Mouse (Mus musculus): ENCODE results near the gene Lcp1. TPM values are rescaled to one million over a fixed set of nuclear protein-coding genes. Genes with fewer than 3 reads are reported as not detected.
A peak's percentile ranks its signal among the peaks of the same experiment; 100 is the strongest.

Lcp1 gene
- total RNA-seq, 2 experiments from 2014 or later = 17.9 to 18.3 TPM

DNA sequence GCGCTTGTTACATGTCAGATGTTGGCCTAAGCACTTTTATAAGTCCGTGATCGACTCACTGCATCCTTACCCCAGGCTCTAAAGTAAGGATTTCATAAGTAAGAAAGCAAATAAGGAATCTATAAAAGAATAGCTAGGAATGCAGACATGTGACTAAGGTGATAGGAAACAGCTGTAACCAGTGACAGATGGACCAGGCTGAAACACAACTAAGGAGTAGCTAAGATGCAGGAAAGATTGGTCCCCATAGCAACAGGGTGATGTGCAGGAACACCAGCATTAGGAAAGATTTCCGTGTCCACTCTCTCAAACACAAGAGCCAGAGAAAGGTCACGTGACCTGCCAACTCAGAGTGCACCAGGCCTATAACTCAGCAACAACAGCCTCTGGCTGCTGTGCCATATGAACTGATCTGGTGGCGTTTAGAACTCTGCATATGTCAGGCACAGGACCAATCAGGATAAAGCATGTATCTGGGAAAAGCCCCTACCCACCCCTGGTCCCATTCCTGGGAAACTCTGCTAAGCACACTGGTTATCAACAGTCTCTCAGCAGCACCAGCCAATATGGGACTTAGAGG is 77.8 kb downstream of the Lcp1 start:
- no peak for DNase-seq

- DNase-seq = no peak
Observed at GRCm38 (mm10) chr14:75213752-75214151, 82.9 kb downstream of the Lcp1 start.

DNA sequence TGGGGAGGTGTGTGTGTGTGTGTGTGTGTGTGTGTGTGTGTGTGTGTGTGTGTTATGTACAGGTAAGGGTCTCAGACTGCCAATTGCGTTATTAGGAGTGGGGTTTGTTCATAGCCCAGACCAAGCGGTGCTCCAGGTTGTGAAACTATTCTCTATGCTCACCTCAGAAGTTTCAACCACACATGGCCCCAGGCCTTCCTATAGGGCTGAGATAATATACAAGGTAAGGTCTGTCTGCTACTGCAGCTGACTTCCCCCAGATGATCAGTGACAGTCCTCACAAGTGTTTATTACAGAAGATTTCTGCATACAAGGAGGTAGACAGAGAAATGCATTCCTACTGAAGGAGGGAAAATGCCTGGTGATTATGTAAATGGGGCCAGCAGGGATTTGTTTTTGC is 87.9 kb downstream of the Lcp1 start:
- DNase-seq = no peak

- no peak for DNase-seq
Observed at GRCm38 (mm10) chr14:75219250-75219913, 88.5 kb downstream of the Lcp1 start.

GRCm38 (mm10) chr14:75222386-75222785 is 91.5 kb downstream of the Lcp1 start:
- DNase-seq = no peak

DNA sequence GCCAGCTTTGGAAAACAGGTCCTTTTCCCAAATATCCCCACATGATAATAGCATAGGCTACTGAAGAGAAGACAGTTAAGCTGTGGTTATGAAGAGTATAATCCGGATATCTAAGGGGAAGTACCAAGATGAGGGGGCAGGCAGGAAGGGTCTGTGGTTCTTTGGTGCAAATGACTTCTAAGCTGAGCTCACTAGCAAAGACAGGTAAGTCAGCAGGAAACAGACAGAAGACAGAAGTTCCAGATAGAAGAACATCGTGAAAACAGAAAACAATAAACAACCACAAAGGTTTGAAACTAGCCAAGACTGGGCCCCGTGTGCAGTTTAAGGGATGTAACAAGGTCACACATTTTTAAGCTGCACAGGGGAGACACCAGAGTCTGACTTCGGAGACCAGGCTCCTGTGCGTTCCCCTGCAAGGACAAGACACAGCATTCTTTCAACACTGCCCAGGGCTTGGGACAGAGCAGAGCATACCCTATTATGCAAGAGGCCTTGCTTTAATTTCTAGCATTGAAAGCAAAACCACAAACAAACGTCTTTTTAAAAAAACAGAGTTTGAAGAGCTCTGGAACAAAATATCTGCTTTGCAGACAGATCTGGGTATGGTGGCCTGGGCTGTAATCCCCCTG is 96.7 kb downstream of the Lcp1 start:
- DNase-seq = no peak

- peak; percentile 12 for DNase-seq
Observed at GRCm38 (mm10) chr14:75229834-75230233, 98.9 kb downstream of the Lcp1 start.

- no peak for DNase-seq
Observed at GRCm38 (mm10) chr14:75233070-75233469, 102.2 kb downstream of the Lcp1 start.

DNA sequence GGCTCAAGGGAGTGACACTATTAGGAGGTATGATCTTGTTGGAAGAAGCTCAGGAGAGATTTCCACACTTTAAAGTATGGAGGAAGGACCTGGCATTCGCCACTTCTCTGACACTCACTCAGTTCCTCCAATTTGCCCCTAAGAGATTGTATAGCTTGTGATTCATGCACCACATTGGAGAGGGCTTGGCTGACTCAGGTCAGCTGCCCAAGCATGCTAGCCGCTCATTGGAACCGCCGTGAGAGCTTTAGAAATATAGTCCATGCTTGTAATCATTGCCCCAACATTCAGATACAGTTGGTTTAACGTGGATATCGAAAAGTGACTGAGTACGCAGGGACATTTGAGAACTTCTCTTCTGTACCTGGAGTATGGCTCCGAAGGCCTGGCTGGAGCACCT is 104.7 kb downstream of the Lcp1 start:
- no peak for DNase-seq

GRCm38 (mm10) chr14:75235955-75236635 is 105.2 kb downstream of the Lcp1 start:
- DNase-seq = no peak

DNA sequence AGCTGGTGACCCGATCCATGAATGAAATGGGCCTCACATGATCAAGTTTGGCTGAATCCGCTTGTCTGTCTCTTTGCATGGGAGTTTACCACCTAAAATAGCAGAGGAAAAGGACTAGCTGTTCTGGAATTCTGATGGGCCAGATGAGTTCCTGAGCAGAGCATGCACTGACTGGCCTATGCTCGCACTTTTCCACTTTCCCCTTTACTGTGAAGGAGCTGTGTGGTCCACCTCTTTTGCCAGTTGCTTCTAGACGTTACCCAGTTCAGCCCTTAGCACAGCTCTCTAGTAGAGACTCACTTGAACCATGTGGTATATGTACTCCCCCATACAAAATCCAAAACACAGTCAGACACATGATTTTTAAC is 105.7 kb downstream of the Lcp1 start:
- DNase-seq = no peak

GRCm38 (mm10) chr14:75237096-75237495 is 106.2 kb downstream of the Lcp1 start:
- DNase-seq = no peak

- DNase-seq = no peak
Observed at GRCm38 (mm10) chr14:75238054-75238692, 107.3 kb downstream of the Lcp1 start.

GRCm38 (mm10) chr14:75242087-75242486 is 111.2 kb downstream of the Lcp1 start, which contains the start of gene Cpb2:
Gene Cpb2 (plus strand): TSS chr14:75242287.
- DNase-seq = no peak

DNA sequence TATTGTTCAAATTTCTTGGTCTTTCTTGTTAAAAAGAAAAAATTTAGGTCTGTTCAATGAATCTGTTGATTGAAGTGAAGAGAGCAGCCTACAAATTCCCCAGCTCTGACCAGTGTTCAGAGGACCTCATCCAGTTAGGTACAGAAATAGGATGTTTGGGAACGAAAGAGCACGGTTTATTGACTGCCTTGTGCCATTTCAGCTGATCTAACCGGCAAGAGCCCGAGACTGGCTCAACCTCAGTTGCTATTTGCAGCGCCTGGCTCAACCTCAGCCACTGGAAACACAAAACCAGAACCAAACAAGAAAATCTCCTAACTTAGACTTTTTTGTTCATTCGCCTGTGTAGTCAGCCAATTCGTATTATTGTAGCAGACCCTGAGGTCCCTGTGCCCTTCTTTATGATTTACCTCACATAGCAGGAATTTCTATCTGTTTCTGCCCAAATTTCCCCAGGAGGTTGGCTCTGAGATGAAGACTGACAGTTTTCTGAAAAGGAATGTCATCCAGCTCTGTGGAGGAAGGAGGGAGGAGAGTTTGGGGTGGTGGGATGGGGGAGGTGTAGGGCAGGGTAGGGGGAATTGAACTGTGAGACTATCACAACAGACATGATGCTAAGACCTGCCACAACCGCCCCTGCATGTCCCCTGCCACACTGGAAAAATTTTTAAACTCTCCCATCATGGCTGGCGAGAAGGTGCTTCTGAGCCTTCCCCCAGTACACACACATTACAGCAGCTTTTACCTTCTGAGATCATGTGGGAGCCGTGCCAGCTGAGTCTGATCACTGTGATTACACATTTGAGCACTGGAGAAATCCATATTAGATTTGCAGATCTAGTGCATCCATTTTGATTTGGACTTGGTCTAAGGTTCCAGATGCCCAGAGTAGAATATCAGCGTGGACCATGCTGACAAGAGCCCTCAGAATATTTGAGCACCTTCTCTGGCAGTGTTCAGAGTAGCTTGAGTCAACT is 115.4 kb downstream of the Lcp1 start:
- DNase-seq = no peak

GRCm38 (mm10) chr14:75250432-75250831 is 119.5 kb downstream of the Lcp1 start:
- no peak for DNase-seq

DNA sequence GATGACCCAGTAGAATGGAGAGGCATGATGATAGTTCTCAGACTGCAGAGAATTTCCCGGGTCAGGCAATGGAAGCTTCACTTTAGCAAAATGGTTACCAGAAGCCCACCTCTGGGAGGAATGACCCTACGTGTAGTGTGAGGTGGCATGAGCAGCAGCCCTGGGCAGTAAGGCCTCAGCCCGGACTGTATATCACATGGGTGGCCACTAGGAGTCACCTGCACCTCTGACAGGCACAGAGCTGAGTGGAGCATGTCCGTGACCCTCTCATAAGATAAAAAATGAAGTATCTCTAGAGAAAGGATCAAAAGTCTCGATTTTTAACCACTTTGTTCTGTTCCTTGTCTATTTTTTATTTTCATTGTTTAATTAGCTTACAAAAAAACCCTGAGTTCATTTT is 125.6 kb downstream of the Lcp1 start:
- DNase-seq = peak; percentile 27

- no peak for DNase-seq
Observed at GRCm38 (mm10) chr14:75269531-75269930, 138.6 kb downstream of the Lcp1 start.

- no peak for DNase-seq
Observed at GRCm38 (mm10) chr14:75279716-75280115, 148.8 kb downstream of the Lcp1 start.

DNA sequence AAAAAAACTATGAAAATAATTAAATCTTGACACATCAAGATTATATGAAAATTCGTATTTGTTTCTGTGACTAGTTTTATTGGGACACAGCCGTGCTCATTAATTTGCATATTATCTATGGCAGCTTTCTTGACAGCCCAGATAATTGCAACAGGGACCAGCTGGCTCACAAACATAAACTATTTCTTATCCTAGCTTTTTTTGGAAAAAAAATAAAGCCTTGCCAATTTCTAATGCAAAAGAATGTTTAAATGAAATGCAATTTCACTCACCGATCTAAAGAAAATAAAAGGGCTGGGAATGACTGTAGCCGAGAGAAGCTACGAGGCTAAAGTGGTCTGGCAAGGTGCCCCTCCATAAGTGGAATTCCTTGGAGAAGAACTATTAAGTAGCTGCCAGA is 149.5 kb downstream of the Lcp1 start:
- no peak for DNase-seq
